Mouse (Mus musculus) stomach, embryonic 16.5 days (tissue): Measurements from ENCODE around the gene Pde1c. TPM values are rescaled to one million over a fixed set of nuclear protein-coding genes. Genes with fewer than 3 reads are reported as not detected.

Experiments
- ATAC-seq: fragments of 200-750 bp; cut with Nextera tagmentation; 2 replicates; pipeline ENCODE4 v1.8.0; 2017; ENCODE audit warnings: moderate number of reproducible peaks, moderate TSS enrichment; ENCODE audit not compliant: insufficient read depth, low FRiP score
- H3K27ac ChIP-seq: fragments of 300-500 bp; sonication (generic); 2 replicates; pipeline ENCODE4 v1.5.1; 2014; ENCODE audit warnings: low read length
- H3K27me3 ChIP-seq: fragments of 300-500 bp; sonication (generic); 2 replicates; pipeline ENCODE4 v1.6.1; 2014; ENCODE audit warnings: low read length, control low read depth, mixed read lengths; ENCODE audit not compliant: control insufficient read depth, insufficient read depth
- H3K36me3 ChIP-seq: fragments of 300-500 bp; sonication (generic); 2 replicates; pipeline ENCODE4 v1.6.1; 2014; ENCODE audit warnings: low read length; ENCODE audit not compliant: control insufficient read depth, insufficient read depth
- H3K4me1 ChIP-seq: fragments of 300-500 bp; sonication (generic); 2 replicates; pipeline ENCODE4 v1.6.1; 2014; ENCODE audit warnings: low read length, control low read depth, mixed read lengths; ENCODE audit not compliant: control insufficient read depth, insufficient read depth
- H3K4me2 ChIP-seq: fragments of 300-500 bp; sonication (generic); 2 replicates; pipeline ENCODE4 v1.6.1; 2014; ENCODE audit warnings: low read depth, low read length, mixed read lengths
- H3K4me3 ChIP-seq: fragments of 300-500 bp; sonication (generic); replicated peaks from 2 replicates; pipeline ENCODE4 v1.5.1; 2014; ENCODE audit warnings: mild to moderate bottlenecking, low read length
- H3K9ac ChIP-seq: fragments of 300-500 bp; sonication (generic); 2 replicates; pipeline ENCODE4 v1.6.1; 2014; ENCODE audit warnings: low read length
- H3K9me3 ChIP-seq: fragments of 300-500 bp; sonication (generic); replicated peaks from 2 replicates; pipeline ENCODE4 v1.6.1; 2016; ENCODE audit warnings: low read length, control low read depth; ENCODE audit not compliant: control insufficient read depth
- WGBS: fragments of 180-500 bp; shearing (Covaris S2); extraction: QIAGEN DNeasy Blood & Tissue Kit; methylation state at CpG from one replicate; pipeline ENCODE4 v1.1.7; 2014; 5-methylcytosine and 5-hydroxymethylcytosine counted together
- polyA plus RNA-seq: library from polyadenylated mRNA; unstranded; fragments of >200 nt; fragmentation: Nextera tagmentation; extraction: Ambion mirVana; gene quantifications from 2 replicates; pipeline ENCODE4 v1.2.1, GENCODE M21; 2015

The Pde1c gene
- polyA plus RNA-seq, 1 experiment from 2014 or later: 2.7 TPM

GRCm38 (mm10) chr6:56099520-56100101, 469.3 kb downstream of the Pde1c start:
- H3K9ac ChIP-seq: no peak overlapping the region
- H3K4me2 ChIP-seq: no peak overlapping the region
- H3K4me3 ChIP-seq: no peak overlapping the region
- no peaks in the 10 kb centered on the region for H3K36me3 ChIP-seq
- no peak overlapping the region for H3K27ac ChIP-seq
- H3K27me3 ChIP-seq: no peaks in the 10 kb centered on the region
- peak; percentile 86; the same call in 1 of the 2 replicates for ATAC-seq
- H3K9me3 ChIP-seq: peaks cover 4% of the 10 kb centered on the region; the same call in 1 of the 2 replicates
- WGBS: 37% methylated on average over 2 of the region's 2 CpGs
- H3K4me1 ChIP-seq: no peaks in the 10 kb centered on the region

GRCm38 (mm10) chr6:56098427-56098826, 470.5 kb downstream of the Pde1c start:
- ATAC-seq: no peak

GRCm38 (mm10) chr6:56076378-56076805, 492.5 kb downstream of the Pde1c start:
- Histone ChIP-seq H3K9me3 (no peaks in the 10 kb centered on the region), H3K27ac (no peak overlapping the region), H3K4me2 (no peak overlapping the region), H3K27me3 (no peaks in the 10 kb centered on the region), H3K4me1 (no peaks in the 10 kb centered on the region), H3K4me3 (no peak overlapping the region), H3K36me3 (no peaks in the 10 kb centered on the region), H3K9ac (no peak overlapping the region)
- 55% methylated on average over 4 of the region's 4 CpGs for WGBS
- ATAC-seq: no peak

More at GRCm38 (mm10) chr6:56098427-56098826, 470.5 kb downstream of the Pde1c start:
- Histone ChIP-seq H3K27ac (no peak overlapping the region), H3K4me1 (no peaks in the 10 kb centered on the region), H3K36me3 (no peaks in the 10 kb centered on the region), H3K9ac (no peak overlapping the region), H3K4me3 (no peak overlapping the region), H3K4me2 (no peak overlapping the region), H3K27me3 (no peaks in the 10 kb centered on the region), H3K9me3 (peaks cover 4% of the 10 kb centered on the region; the same call in 1 of the 2 replicates)
- 39% methylated on average over 5 of the region's 5 CpGs for WGBS

- Histone ChIP-seq H3K4me3 (no peak overlapping the region), H3K27me3 (no peaks in the 10 kb centered on the region), H3K4me1 (no peaks in the 10 kb centered on the region), H3K9ac (no peak overlapping the region), H3K36me3 (no peaks in the 10 kb centered on the region), H3K4me2 (no peak overlapping the region), H3K27ac (no peak overlapping the region), H3K9me3 (no peaks in the 10 kb centered on the region)
- ATAC-seq: no peak
Measured at GRCm38 (mm10) chr6:56068516-56068915, 500.4 kb downstream of the Pde1c start.

GRCm38 (mm10) chr6:56066632-56067282, 502.1 kb downstream of the Pde1c start:
- H3K27ac ChIP-seq: no peak overlapping the region
- ATAC-seq: no peak
- H3K9ac ChIP-seq: no peak overlapping the region
- 36% methylated on average over 5 of the region's 5 CpGs for WGBS
- no peak overlapping the region for H3K4me3 ChIP-seq
- no peak overlapping the region for H3K4me2 ChIP-seq
- H3K9me3 ChIP-seq: no peaks in the 10 kb centered on the region
- no peaks in the 10 kb centered on the region for H3K36me3 ChIP-seq
- no peaks in the 10 kb centered on the region for H3K4me1 ChIP-seq
- no peaks in the 10 kb centered on the region for H3K27me3 ChIP-seq

- Histone ChIP-seq H3K4me2 (no peak overlapping the region), H3K27ac (no peak overlapping the region), H3K36me3 (no peaks in the 10 kb centered on the region), H3K27me3 (no peaks in the 10 kb centered on the region), H3K9ac (no peak overlapping the region), H3K4me3 (no peak overlapping the region), H3K4me1 (no peaks in the 10 kb centered on the region), H3K9me3 (no peaks in the 10 kb centered on the region)
- ATAC-seq: no peak
Measured at GRCm38 (mm10) chr6:56063736-56064135, 505.2 kb downstream of the Pde1c start.

- Histone ChIP-seq H3K27me3 (no peaks in the 10 kb centered on the region), H3K4me3 (no peak overlapping the region), H3K4me1 (no peaks in the 10 kb centered on the region), H3K9ac (no peak overlapping the region), H3K9me3 (no peaks in the 10 kb centered on the region), H3K27ac (no peak overlapping the region), H3K36me3 (no peaks in the 10 kb centered on the region), H3K4me2 (no peak overlapping the region)
- ATAC-seq: no peak
- WGBS: 32% methylated on average over 4 of the region's 4 CpGs
Measured at GRCm38 (mm10) chr6:56049104-56049503, 519.8 kb downstream of the Pde1c start.

- H3K9me3 ChIP-seq: no peaks in the 10 kb centered on the region
- ATAC-seq: no peak
- 82% methylated on average over 3 of the region's 3 CpGs for WGBS
- no peak overlapping the region for H3K9ac ChIP-seq
- H3K4me2 ChIP-seq: no peak overlapping the region
- no peak overlapping the region for H3K4me3 ChIP-seq
- no peak overlapping the region for H3K27ac ChIP-seq
- no peaks in the 10 kb centered on the region for H3K27me3 ChIP-seq
- H3K36me3 ChIP-seq: no peaks in the 10 kb centered on the region
- H3K4me1 ChIP-seq: no peaks in the 10 kb centered on the region
Measured at GRCm38 (mm10) chr6:56048580-56048979, 520.3 kb downstream of the Pde1c start.

GRCm38 (mm10) chr6:56044716-56045115, 524.2 kb downstream of the Pde1c start:
- WGBS: 57% methylated on average over 1 of the region's 1 CpGs
- H3K27ac ChIP-seq: no peak overlapping the region
- no peaks in the 10 kb centered on the region for H3K4me1 ChIP-seq
- no peaks in the 10 kb centered on the region for H3K9me3 ChIP-seq
- H3K27me3 ChIP-seq: no peaks in the 10 kb centered on the region
- H3K4me2 ChIP-seq: no peak overlapping the region
- no peak for ATAC-seq
- no peaks in the 10 kb centered on the region for H3K36me3 ChIP-seq
- no peak overlapping the region for H3K4me3 ChIP-seq
- H3K9ac ChIP-seq: no peak overlapping the region
